Mouse (Mus musculus): ENCODE measurements around the gene Ncf4.

DNA sequence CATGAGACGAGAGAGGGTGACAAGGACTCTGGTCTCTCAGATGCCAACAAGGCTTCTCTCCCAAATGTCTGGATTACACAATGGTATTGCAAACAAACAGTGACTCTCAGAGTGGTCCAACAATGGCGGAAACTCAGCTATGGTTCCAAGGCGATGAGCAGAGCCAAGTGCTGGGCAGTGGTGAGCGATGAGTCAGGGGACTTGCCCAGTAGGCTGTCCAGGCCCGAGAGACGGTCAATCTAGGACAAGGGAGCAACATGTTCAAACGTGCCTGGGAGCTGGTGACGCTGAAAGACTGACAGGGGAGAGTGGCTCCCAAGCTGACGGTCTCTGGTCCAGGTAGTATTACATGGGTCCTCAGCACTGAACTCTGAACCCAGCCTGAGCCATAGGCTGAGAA is 29.3 kb upstream of the Ncf4 start:
- TF ChIP-seq CTCF (IDR thresholded peaks at IDR 0.05), result no peak
- TF ChIP-seq EP300 (IDR thresholded peaks at IDR 0.05), result no peak
